Mouse (Mus musculus) erythroblast, embryonic 14.5 days (primary cell): ENCODE measurements around the gene Tsc22d4. TPM values are rescaled to one million over a fixed set of nuclear protein-coding genes. Genes with fewer than 3 reads are reported as not detected.

Source experiments
- H3K27me3 ChIP-seq: 2 replicates; pipeline ENCODE4 v1.6.1; 2012; ENCODE audit warnings: inconsistent platforms; ENCODE audit not compliant: control insufficient read depth
- H3K36me3 ChIP-seq: 2 replicates; pipeline ENCODE4 v1.6.1; 2012; ENCODE audit warnings: mild to moderate bottlenecking, inconsistent platforms; ENCODE audit not compliant: control insufficient read depth
- H3K4me1 ChIP-seq: 2 replicates; pipeline ENCODE4 v1.6.1; 2012; ENCODE audit warnings: inconsistent platforms; ENCODE audit not compliant: control insufficient read depth
- H3K4me3 ChIP-seq: replicated peaks from 2 replicates; pipeline ENCODE3; 2012; ENCODE audit warnings: moderate library complexity, mild to moderate bottlenecking, inconsistent platforms
- H3K9me3 ChIP-seq: 2 replicates; pipeline ENCODE4 v1.6.1; 2012; ENCODE audit warnings: low read length, inconsistent platforms, mixed read lengths; ENCODE audit not compliant: control insufficient read depth
- GATA1 ChIP-seq: IDR thresholded peaks from 2 replicates; pipeline ENCODE4 v1.6.1; 2012; ENCODE audit warnings: low read length, inconsistent platforms, mixed read lengths
- TAL1 ChIP-seq: IDR thresholded peaks from 3 replicates; pipeline ENCODE4 v1.6.1; 2012; ENCODE audit warnings: low read length, inconsistent platforms, mixed read lengths
- polyA plus RNA-seq: library from polyadenylated mRNA; stranded (reverse); fragments of >175 nt; gene quantifications from 2 replicates; pipeline ENCODE4 v1.2.3, GENCODE M21; 2012

Gene Tsc22d4
- polyA plus RNA-seq, 1 experiment, result 53.9 TPM

DNA sequence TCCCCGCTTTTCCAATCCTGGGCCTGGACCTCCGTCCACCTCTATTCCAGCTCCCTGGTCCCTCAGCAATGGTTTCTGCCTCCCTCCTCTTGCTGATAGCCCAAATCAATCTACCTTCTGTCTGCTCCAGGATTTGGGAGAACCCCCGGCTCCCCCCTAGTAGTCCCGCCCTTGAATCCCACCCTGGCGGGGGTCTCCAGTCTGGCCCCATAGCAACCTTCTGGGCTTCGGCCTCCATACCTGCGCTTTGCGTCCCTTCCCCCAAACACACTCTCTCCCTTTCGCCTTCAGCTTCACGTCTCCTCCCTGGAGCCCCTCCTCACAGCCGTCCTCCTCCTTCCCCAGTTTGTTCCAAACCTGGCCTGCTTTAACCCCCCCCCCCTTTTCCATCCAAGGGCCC is 5.0 kb upstream of the Tsc22d4 start:
- H3K27me3 ChIP-seq, result peaks cover 2% of the 10 kb centered on the region; the same call in 1 of the 2 replicates
- H3K4me1 ChIP-seq, result peaks cover 72% of the 10 kb centered on the region
- peaks cover 2% of the 10 kb centered on the region; the same call in 1 of the 2 replicates for H3K36me3 ChIP-seq
- peak overlapping the region; percentile 75 for H3K4me3 ChIP-seq
- TF ChIP-seq GATA1 (no peak), TAL1 (no peak)
- no peaks in the 10 kb centered on the region for H3K9me3 ChIP-seq

DNA sequence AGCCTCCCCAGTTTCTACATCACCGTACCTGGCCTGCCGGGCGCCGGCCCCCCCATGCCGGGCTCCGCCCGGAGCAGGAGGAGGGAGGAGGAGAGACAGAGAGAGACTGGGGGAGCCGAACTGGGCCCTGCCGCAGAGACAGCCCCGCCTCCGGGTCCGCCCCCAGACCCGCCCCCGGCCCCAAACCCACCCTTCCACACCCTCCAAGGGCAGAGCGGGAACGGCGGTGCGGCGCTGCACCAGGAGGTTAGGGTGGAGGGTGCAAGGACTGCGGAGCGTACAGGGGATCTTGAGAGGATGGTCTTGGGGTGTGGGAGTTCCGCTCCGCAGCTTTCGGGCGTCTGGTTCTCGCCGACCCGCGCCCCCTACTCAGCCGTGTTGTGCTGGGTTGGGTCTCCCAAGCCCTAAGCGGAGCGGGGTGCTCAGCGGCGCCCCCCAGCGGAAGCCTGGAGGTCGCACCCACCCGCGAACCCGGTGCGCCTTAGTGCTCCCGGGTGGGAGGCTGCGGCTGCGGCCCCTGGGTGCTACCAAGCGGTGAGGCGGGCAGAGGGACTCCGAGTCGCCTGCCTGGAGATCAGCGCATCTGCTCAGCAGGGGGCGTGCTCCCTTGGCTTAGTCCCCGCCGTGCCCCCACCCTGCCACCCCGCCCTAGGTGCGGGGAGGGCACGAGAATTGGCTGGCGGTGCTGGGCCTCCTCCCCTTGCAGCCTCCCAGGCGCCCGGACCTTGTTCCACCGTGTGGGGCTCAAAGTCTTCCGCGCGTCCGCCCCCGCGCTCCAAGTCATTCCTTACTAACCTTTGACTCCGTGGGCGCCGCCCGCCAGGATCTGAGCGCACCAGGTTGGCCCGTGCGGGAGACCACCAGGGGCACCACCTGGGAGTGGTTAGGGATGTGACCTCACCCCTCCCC is 4.3 kb upstream of the Tsc22d4 start, which contains the start of gene Nyap1:
Gene Nyap1 (minus strand): TSS at position 585 of the 909 bp plus-strand sequence.
- TF ChIP-seq TAL1 (no peak), GATA1 (no peak)
- Histone ChIP-seq H3K27me3 (peaks cover 2% of the 10 kb centered on the region; the same call in 1 of the 2 replicates), H3K4me1 (peaks cover 77% of the 10 kb centered on the region), H3K4me3 (peak within 1 kb of the TSS; percentile 75), H3K9me3 (no peaks in the 10 kb centered on the region), H3K36me3 (no peaks in the 10 kb centered on the region)

DNA sequence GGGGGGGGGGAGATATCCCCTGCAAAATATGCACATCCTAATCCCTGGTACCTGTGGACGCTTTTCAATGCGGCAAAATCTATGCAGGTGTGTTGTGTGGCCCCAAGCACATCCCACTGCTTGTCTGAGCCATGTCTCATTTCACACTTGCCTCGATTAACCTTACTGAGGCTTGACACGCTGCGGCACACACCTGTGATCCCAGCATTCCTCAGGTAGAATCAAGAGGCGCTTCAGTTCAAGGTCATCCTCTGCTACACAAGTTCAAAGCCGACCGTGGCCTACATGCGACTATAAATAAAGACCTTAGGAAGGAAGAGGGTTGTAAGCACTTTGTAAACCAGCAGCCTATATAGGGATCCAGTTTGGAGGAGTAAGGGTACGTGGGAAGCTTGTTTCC is 3.5 kb upstream of the Tsc22d4 start:
- no peaks in the 10 kb centered on the region for H3K36me3 ChIP-seq
- no peak overlapping the region for H3K4me3 ChIP-seq
- TF ChIP-seq GATA1, result no peak
- TF ChIP-seq TAL1, result no peak
- peaks cover 79% of the 10 kb centered on the region for H3K4me1 ChIP-seq
- no peaks in the 10 kb centered on the region for H3K9me3 ChIP-seq
- peaks cover 2% of the 10 kb centered on the region; the same call in 1 of the 2 replicates for H3K27me3 ChIP-seq

DNA sequence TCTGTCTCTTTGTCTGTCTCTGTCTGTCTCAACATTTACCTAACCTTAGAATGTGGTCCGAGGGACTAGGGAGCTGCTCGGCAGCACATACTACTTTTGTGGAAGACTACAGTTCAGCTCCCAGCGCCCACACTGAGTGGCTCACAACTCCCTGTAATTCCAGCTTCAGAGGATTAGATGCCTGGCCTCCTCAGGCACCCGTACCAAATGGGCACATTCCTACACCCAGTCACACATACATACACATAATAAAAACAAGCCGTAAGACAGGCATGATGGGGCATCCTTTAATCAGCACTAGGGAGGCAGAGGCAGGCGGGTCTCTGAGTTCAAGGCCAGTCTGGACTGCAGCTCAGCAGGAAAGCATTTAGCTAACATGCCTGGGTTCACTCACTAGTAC is 2.7 kb upstream of the Tsc22d4 start:
- Histone ChIP-seq H3K4me3 (no peak overlapping the region), H3K36me3 (peaks cover 6% of the 10 kb centered on the region), H3K9me3 (no peaks in the 10 kb centered on the region), H3K27me3 (peaks cover 2% of the 10 kb centered on the region; the same call in 1 of the 2 replicates), H3K4me1 (peaks cover 84% of the 10 kb centered on the region)
- no peak for TF ChIP-seq GATA1
- no peak for TF ChIP-seq TAL1

DNA sequence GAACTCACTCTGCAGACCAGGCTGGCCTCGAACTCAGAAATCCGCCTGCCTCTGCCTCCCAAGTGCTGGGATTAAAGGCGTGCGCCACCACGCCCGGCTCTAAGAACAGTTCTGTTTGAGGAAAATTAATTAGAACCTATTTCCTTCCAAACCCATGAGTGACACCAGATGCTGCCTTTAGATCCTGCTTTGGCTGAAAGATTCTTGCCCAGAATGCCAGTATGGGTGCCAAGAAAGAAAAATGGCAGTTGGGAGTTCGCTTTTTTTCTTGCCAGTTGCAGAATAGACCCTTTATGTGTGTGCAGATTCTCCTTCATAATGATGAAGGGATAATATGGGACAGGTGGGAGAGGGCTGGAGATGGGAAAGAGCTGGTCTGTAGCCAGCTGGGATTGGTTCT is 1.3 kb upstream of the Tsc22d4 start:
- no peaks in the 10 kb centered on the region for H3K9me3 ChIP-seq
- peaks cover 2% of the 10 kb centered on the region; the same call in 1 of the 2 replicates for H3K27me3 ChIP-seq
- H3K4me3 ChIP-seq, result no peak overlapping the region
- TF ChIP-seq TAL1 (no peak), GATA1 (no peak)
- peaks cover 17% of the 10 kb centered on the region for H3K36me3 ChIP-seq
- H3K4me1 ChIP-seq, result peaks cover 85% of the 10 kb centered on the region

DNA sequence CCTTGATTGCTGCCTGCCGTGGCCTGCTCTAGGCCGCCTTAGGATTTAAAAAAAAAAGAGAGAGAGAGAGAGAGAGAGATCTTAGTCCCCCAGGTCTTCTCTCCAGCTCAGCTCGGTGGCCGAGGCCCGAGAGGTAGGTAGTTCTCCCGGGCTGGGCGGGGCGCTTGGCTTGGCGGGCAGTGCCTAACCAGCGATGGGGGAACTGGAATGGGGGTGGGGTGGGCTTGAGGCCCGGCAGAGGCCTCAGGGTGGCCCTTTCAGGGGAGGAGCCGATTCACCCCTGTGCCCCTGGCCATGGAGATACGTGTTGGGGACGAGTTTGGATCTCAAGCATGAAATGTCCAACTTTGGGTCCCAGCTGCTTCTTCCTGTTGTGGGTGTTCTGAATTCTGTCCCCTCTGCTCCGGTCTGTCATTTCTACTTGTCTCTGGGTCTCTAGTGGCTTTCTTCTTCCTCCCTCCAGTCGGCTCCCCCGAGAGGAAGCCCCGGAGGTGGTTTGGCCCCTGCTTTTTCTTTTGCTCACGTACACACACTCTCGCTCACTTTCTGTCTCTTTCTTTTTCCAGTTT is 836 bp downstream of the Tsc22d4 start:
- Histone ChIP-seq H3K4me3 (peak overlapping the region; percentile 84), H3K4me1 (peaks cover 77% of the 10 kb centered on the region), H3K9me3 (no peaks in the 10 kb centered on the region), H3K27me3 (peaks cover 2% of the 10 kb centered on the region; the same call in 1 of the 2 replicates), H3K36me3 (peaks cover 36% of the 10 kb centered on the region)
- TF ChIP-seq GATA1 (no peak), TAL1 (no peak)

DNA sequence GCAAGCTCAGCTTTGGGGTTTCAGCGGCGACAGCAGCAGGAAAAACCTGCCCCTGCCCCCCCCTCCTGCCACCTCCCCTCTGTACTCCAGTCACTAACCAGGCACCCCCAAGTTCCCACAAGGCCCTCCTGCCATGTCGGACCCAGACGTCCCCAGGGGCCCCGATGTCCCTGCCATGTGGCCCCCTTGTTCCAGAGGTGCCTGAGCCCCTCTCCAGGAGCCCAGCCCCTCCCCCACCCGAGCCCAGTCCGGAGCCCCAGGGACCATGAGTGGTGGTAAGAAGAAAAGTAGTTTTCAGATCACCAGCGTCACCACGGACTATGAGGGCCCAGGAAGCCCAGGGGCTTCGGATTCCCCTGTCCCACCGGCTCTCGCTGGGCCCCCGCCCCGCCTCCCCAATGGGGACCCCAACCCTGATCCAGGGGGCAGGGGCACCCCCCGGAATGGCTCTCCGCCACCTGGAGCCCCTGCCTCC is 1.4 kb downstream of the Tsc22d4 start:
- H3K27me3 ChIP-seq, result peaks cover 2% of the 10 kb centered on the region; the same call in 1 of the 2 replicates
- H3K9me3 ChIP-seq, result no peaks in the 10 kb centered on the region
- H3K36me3 ChIP-seq, result peaks cover 41% of the 10 kb centered on the region
- H3K4me3 ChIP-seq, result peak overlapping the region; percentile 84
- TF ChIP-seq GATA1 (no peak), TAL1 (no peak)
- H3K4me1 ChIP-seq, result peaks cover 76% of the 10 kb centered on the region

DNA sequence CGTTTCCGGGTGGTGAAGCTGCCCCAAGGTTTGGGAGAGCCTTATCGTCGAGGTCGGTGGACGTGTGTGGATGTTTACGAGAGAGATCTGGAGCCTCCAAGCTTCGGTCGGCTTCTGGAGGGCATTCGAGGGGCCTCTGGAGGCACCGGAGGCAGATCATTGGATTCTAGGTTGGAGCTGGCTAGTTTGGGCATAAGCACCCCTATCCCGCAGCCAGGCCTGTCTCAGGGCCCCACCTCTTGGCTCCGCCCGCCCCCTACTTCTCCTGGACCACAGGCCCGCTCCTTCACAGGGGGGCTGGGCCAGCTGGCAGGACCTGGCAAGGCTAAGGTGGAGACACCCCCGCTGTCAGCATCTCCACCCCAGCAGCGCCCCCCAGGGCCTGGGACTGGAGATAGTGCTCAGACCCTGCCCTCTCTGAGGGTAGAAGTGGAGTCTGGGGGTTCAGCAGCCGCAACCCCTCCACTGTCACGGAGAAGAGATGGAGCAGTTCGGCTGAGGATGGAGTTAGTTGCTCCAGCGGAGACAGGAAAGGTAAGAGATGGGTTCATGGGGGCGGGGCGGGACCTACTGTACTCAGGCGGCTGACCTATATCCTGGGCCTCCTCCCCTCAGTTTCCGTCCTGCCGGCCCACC is 1.9 kb downstream of the Tsc22d4 start:
- H3K9me3 ChIP-seq, result no peaks in the 10 kb centered on the region
- no peaks in the 10 kb centered on the region for H3K27me3 ChIP-seq
- H3K4me1 ChIP-seq, result peaks cover 72% of the 10 kb centered on the region
- peak overlapping the region; percentile 84 for H3K4me3 ChIP-seq
- no peak for TF ChIP-seq GATA1
- no peak for TF ChIP-seq TAL1
- peaks cover 47% of the 10 kb centered on the region for H3K36me3 ChIP-seq
